Mouse (Mus musculus): Measurements from ENCODE around the gene Ncbp3. TPM values are rescaled to one million over a fixed set of nuclear protein-coding genes. Genes with fewer than 3 reads are reported as not detected.

The Ncbp3 gene
- polyA plus RNA-seq (2021; fragmentation: Nextera tagmentation), result 2.2 and 2.5 TPM in 2 replicates
- long read RNA-seq, experiment 1, full-length matches to known transcripts, result 69 of 81 reads
- long read RNA-seq, experiment 1, partial matches to known transcripts, result 5 of 81 reads
- long read RNA-seq, experiment 1, other reads (novel, unspliced or antisense), result 7 of 81 reads
- long read RNA-seq, experiment 2, full-length matches to known transcripts, result 6 of 17 reads
- long read RNA-seq, experiment 2, partial matches to known transcripts, result 7 of 17 reads
- long read RNA-seq, experiment 2, other reads (novel, unspliced or antisense), result 4 of 17 reads

GRCm38 (mm10) chr11:73047542-73047996 is at the start of gene Ncbp3:
Ncbp3 (plus strand) TSS chr11:73047783.

GRCm38 (mm10) chr11:72998771-72999170 is 48.8 kb upstream of the Ncbp3 start, which contains the start of gene P2rx1:
P2rx1 (plus strand) TSS chr11:72999103.

DNA sequence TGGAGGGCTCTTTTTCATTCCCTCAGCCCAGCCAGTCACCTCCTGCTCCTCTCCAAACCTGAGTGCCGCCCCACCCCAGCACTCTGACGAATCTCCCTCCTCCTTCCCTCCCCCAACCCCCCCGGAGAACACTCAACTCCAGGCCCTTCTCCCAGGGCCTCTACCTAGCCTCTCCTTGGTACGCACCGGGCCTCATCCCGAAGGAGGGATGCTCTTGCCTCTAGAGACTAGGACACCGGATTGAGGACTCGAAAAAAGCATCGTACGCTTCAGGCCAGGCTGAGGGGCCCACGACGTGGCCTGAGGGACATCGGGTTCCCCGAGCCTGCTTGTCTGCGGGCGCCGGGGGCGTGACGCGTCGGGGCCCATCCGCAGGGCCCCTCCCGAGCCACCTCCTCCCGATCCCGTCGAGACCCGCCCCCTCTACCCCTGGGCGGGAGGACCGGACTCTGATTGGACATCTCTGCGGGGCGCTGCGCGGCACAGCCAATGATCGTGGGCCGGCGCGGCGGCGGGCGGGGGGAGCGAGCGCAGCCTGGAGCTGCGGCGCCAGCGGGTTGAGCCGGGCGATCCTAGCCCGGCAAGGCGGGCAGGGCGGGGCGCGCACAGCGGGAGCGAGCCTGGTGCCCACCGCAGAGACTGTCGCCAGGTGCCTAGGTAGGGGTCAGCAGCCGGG is 29.0 kb upstream of the Ncbp3 start, which contains the start of gene Camkk1:
Gene Camkk1, plus strand, starts transcription at position 538 of the 676 bp plus-strand sequence.

GRCm38 (mm10) chr11:73090283-73090682 is 42.7 kb downstream of the Ncbp3 start, which contains the start of gene Itgae:
Itgae (plus strand) TSS chr11:73090583.

DNA sequence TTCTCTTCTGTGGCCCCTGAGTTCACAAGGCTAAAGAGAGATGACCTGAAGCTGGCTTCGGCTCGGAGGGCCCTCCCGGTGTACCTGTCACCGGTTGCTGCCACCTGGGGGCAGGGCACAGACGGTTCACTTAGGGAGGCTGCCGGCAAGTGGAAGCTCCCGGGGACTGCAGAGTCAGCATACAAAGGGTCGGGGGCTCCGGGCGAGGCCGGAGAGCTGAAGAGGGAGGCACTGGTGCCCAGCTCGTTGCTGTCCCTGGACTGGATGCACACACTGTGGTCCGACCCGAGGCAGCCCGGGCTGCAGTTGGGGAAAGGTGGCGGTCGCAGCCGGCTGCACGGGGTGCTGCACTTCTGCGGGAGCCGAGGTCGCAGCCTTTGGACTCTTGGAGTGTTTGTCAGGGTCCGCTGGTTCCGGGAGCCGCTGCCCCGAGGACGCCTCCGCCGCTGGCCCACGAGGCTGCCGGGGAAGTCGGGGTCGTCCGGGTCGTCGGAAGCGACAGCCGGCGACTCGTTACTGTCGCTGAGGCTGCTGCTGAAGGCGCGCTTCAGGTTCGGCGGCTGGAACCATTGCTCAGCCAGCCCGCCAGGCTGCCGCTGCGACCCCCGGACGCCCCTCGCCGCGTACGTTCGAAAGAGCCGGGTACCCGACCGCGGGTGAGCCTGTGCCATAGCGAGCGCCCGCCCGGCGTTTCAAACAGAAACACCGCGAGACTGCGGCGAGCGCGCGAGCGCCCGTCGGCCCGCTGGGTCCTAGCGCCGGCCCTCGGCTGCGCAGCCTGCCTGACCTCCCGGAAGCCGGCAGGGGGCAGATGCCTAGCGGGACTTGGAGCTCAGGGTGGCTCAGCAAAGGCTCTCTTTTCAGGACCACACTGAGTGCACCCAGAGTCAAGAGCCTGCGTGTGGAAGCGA is 90.3 kb downstream of the Ncbp3 start, which contains the start of gene Haspin:
Gene Haspin, minus strand, starts transcription at position 704 of the 911 bp plus-strand sequence.

Other genes with a start within 250 kb of the Ncbp3 start
- gene Atp2a3, start 86.6 kb upstream of the Ncbp3 start, polyA plus RNA-seq (2021; fragmentation: Nextera tagmentation), result 1.3 and 1.6 TPM in 2 replicates
- 0.21 and 0.23 TPM in 2 replicates for gene P2rx1, start 48.7 kb upstream of the Ncbp3 start, polyA plus RNA-seq (2021; fragmentation: Nextera tagmentation)
- 62.5 and 73.7 TPM in 2 replicates for gene Camkk1, start 28.8 kb upstream of the Ncbp3 start, polyA plus RNA-seq (2021; fragmentation: Nextera tagmentation)
- 0.09 and 0.11 TPM in 2 replicates for gene Itgae, start 42.8 kb downstream of the Ncbp3 start, polyA plus RNA-seq (2021; fragmentation: Nextera tagmentation)
- 0.09 and 0.11 TPM in 2 replicates for gene Haspin, start 90.5 kb downstream of the Ncbp3 start, polyA plus RNA-seq (2021; fragmentation: Nextera tagmentation)
- gene P2rx5, start 112.6 kb downstream of the Ncbp3 start, polyA plus RNA-seq (2021; fragmentation: Nextera tagmentation), result 0.35 and 0.81 TPM in 2 replicates
- gene Emc6, start 129.3 kb downstream of the Ncbp3 start, polyA plus RNA-seq (2021; fragmentation: Nextera tagmentation), result 70.0 and 84.2 TPM in 2 replicates
- 10.2 and 11.4 TPM in 2 replicates for gene Tax1bp3, start 129.3 kb downstream of the Ncbp3 start, polyA plus RNA-seq (2021; fragmentation: Nextera tagmentation)
- 4.9 and 5.3 TPM in 2 replicates for gene Ctns, start 151.3 kb downstream of the Ncbp3 start, polyA plus RNA-seq (2021; fragmentation: Nextera tagmentation)
- 1.3 and 1.4 TPM in 2 replicates for gene Shpk, start 151.7 kb downstream of the Ncbp3 start, polyA plus RNA-seq (2021; fragmentation: Nextera tagmentation)
- not detected in 2 replicates for gene Trpv1, start 186.5 kb downstream of the Ncbp3 start, polyA plus RNA-seq (2021; fragmentation: Nextera tagmentation)
- 0.10 and 0.16 TPM in 2 replicates for gene Trpv3, start 219.6 kb downstream of the Ncbp3 start, polyA plus RNA-seq (2021; fragmentation: Nextera tagmentation)